Mouse (Mus musculus) right cerebral cortex, postnatal 14 days (tissue): Measurements from ENCODE around the gene Ppp4r4.
"Not testable (repeated sequence)": the region's sequence is repeated elsewhere in the genome, so short reads cannot be mapped to it uniquely, and the experiment has no call there.

Experiments
- DNase-seq: peaks from one replicate; pipeline ENCODE4 v3.0.0; 2022

The Ppp4r4 gene

GRCm38 (mm10) chr12:103532020-103532648 lies at the start of gene Ppp4r4:
Ppp4r4 (plus strand) TSS chr12:103532283.
- peak; percentile 93 for DNase-seq

GRCm38 (mm10) chr12:103482781-103483180 lies 49.3 kb upstream of the Ppp4r4 start:
- DNase-seq, result no peak

GRCm38 (mm10) chr12:103484200-103484972 lies 47.7 kb upstream of the Ppp4r4 start:
- DNase-seq, result not testable (repeated sequence)

- DNase-seq, result no peak
Measured at GRCm38 (mm10) chr12:103486726-103487125, 45.4 kb upstream of the Ppp4r4 start.

GRCm38 (mm10) chr12:103487276-103487675 lies 44.8 kb upstream of the Ppp4r4 start:
- DNase-seq, result no peak

GRCm38 (mm10) chr12:103487750-103488149 lies 44.3 kb upstream of the Ppp4r4 start:
- DNase-seq, result no peak

GRCm38 (mm10) chr12:103491091-103491730 lies 40.9 kb upstream of the Ppp4r4 start:
- no peak for DNase-seq

- peak; percentile 72 for DNase-seq
Measured at GRCm38 (mm10) chr12:103492767-103493166, 39.3 kb upstream of the Ppp4r4 start.

- peak; percentile 50 for DNase-seq
Measured at GRCm38 (mm10) chr12:103494486-103494885, 37.6 kb upstream of the Ppp4r4 start.

- no peak for DNase-seq
Measured at GRCm38 (mm10) chr12:103498768-103499167, 33.3 kb upstream of the Ppp4r4 start.

- DNase-seq, result peak; percentile 25
Measured at GRCm38 (mm10) chr12:103499261-103499660, 32.8 kb upstream of the Ppp4r4 start.

GRCm38 (mm10) chr12:103503300-103503699 lies 28.8 kb upstream of the Ppp4r4 start:
- DNase-seq, result no peak

- no peak for DNase-seq
Measured at GRCm38 (mm10) chr12:103504402-103504801, 27.7 kb upstream of the Ppp4r4 start.

- DNase-seq, result no peak
Measured at GRCm38 (mm10) chr12:103508346-103508745, 23.7 kb upstream of the Ppp4r4 start.

GRCm38 (mm10) chr12:103509893-103510292 lies 22.2 kb upstream of the Ppp4r4 start:
- DNase-seq, result peak; percentile 37

GRCm38 (mm10) chr12:103511586-103511985 lies 20.5 kb upstream of the Ppp4r4 start:
- no peak for DNase-seq

GRCm38 (mm10) chr12:103513039-103513438 lies 19.0 kb upstream of the Ppp4r4 start:
- DNase-seq, result no peak

- DNase-seq, result peak; percentile 64
Measured at GRCm38 (mm10) chr12:103513451-103513871, 18.6 kb upstream of the Ppp4r4 start.

- peak; percentile 55 for DNase-seq
Measured at GRCm38 (mm10) chr12:103514354-103514753, 17.7 kb upstream of the Ppp4r4 start.

GRCm38 (mm10) chr12:103515638-103516037 lies 16.4 kb upstream of the Ppp4r4 start:
- DNase-seq, result no peak

- no peak for DNase-seq
Measured at GRCm38 (mm10) chr12:103518640-103519039, 13.4 kb upstream of the Ppp4r4 start.

- DNase-seq, result no peak
Measured at GRCm38 (mm10) chr12:103530596-103530995, 1.5 kb upstream of the Ppp4r4 start.

GRCm38 (mm10) chr12:103532649-103533395 lies 739 bp downstream of the Ppp4r4 start:
- DNase-seq, result peak; percentile 35
